Mouse (Mus musculus) lung, adult 2 months (tissue): ENCODE measurements around the gene Farp1.

Experiments
- CTCF ChIP-seq: fragments of 200-500 bp; IDR thresholded peaks from 2 replicates; pipeline ENCODE4 v1.5.1; 2011; ENCODE audit warnings: mild to moderate bottlenecking, low read length, control low read depth; ENCODE audit not compliant: insufficient read depth
- POLR2A ChIP-seq: fragments of 200-500 bp; IDR thresholded peaks from 2 replicates; pipeline ENCODE4 v1.6.1; 2011; ENCODE audit warnings: low read depth, mild to moderate bottlenecking, control low read depth, low read length, borderline replicate concordance; ENCODE audit errors: extremely low read depth

DNA sequence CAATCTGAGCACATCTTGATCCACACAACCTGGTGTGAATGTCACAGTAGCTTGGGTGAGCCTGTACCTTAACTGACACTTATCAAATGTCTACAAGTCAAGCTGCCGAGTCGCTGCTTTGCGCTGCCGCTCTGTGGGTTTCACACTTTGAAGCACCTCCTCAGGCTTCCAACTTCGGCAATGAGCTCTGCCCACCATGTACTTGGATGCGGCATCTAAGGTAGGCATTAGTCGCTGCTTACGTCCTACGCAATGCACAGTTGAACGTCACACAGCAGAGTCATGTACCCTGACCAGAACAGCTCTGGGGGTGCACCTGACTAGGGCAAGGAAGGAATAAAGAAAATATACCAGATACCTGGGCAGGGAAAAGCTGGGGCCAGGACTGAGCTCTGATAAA, 278.3 kb downstream of the Farp1 start:
- TF ChIP-seq CTCF, result no peak
- TF ChIP-seq POLR2A, result no peak
